Mouse (Mus musculus) layer of hippocampus, adult 9-11 months (tissue): ENCODE measurements around the gene Rgs13.
"Not testable (repeated sequence)": the region's sequence is repeated elsewhere in the genome, so short reads cannot be mapped to it uniquely, and the experiment has no call there.

Experiments
- DNase-seq: peaks from one replicate; pipeline ENCODE4 v3.0.0; 2022

Rgs13 gene

GRCm38 (mm10) chr1:144151401-144152183, 25.6 kb downstream of the Rgs13 start:
- DNase-seq, result peak; percentile 77

- no peak for DNase-seq
Measured at GRCm38 (mm10) chr1:144149997-144150396, 27.2 kb downstream of the Rgs13 start.

GRCm38 (mm10) chr1:144141398-144141797, 35.8 kb downstream of the Rgs13 start:
- not testable (repeated sequence) for DNase-seq

GRCm38 (mm10) chr1:144139847-144140246, 37.3 kb downstream of the Rgs13 start:
- DNase-seq, result no peak

- peak; percentile 5 for DNase-seq
Measured at GRCm38 (mm10) chr1:144127965-144128364, 49.2 kb downstream of the Rgs13 start.

- no peak for DNase-seq
Measured at GRCm38 (mm10) chr1:144120042-144120441, 57.1 kb downstream of the Rgs13 start.

GRCm38 (mm10) chr1:144119456-144119855, 57.7 kb downstream of the Rgs13 start:
- no peak for DNase-seq

GRCm38 (mm10) chr1:144115848-144116727, 61.1 kb downstream of the Rgs13 start:
- DNase-seq, result no peak

GRCm38 (mm10) chr1:144113438-144114074, 63.6 kb downstream of the Rgs13 start:
- no peak for DNase-seq

GRCm38 (mm10) chr1:144112946-144113345, 64.2 kb downstream of the Rgs13 start:
- no peak for DNase-seq

GRCm38 (mm10) chr1:144098587-144099258, 78.4 kb downstream of the Rgs13 start:
- no peak for DNase-seq

GRCm38 (mm10) chr1:144090410-144090809, 86.8 kb downstream of the Rgs13 start:
- peak; percentile 14 for DNase-seq
